Comparison of ENCODE assay signal across 24 mouse cellular contexts in the genomic region with DNA sequence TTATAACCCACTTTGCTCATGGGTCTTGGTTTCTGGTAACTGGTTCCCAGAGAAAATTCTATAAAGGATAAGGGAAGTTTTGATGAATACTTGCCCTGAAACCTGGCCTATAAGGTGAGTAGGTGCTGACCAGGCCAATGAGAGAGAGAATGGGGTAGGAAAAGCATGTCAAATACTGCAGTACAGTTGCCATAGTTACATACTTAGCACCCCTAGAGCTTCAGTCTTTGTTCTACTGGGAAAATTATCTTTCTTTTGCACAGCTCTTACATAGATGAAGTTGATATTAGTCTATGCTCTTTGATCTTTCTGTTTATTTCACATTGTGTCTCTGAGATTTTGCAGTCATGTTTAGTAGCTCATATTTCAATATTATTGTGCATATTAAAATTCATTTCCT.
"Had no signal": no experiment of that assay in that cellular context is flagged by ENCODE, and none has a peak within 500 bp of the region (broad histone marks: within the 10 kb centered on the region; RNA-seq: fewer than 3 reads in every experiment).

No protein-coding gene starts in this region.

- DNase-seq: gastrocnemius, postnatal 14 days; gastrocnemius, postnatal 36 days; heart, adult 11 months; heart, adult 2 months; heart, postnatal 14 days; heart, postnatal 36 days; kidney, adult 11 months; kidney, adult 2 months; kidney, adult 9 months; kidney, postnatal 14 days; kidney, postnatal 36 days; layer of hippocampus, adult 9-11 months; layer of hippocampus, postnatal 36 days; left cerebral cortex, postnatal 4 days had no signal

- H3K4me2 ChIP-seq: heart, embryonic 11.5 days; heart, embryonic 13.5 days; heart, embryonic 15.5 days; hindbrain, embryonic 13.5 days; kidney, embryonic 15.5 days; limb, embryonic 13.5 days; limb, embryonic 15.5 days had no signal

- H3K9me3 ChIP-seq: heart, embryonic 13.5 days; heart, embryonic 15.5 days; hindbrain, embryonic 13.5 days; kidney, embryonic 15.5 days; limb, embryonic 13.5 days; limb, embryonic 15.5 days had no signal

- H3K27ac ChIP-seq: heart, adult 2 months; heart, embryonic 13.5 days; heart, embryonic 15.5 days; hindbrain, embryonic 13.5 days; hindbrain, postnatal 0 days; kidney, embryonic 15.5 days; kidney, postnatal 0 days; limb, embryonic 13.5 days; limb, embryonic 15.5 days had no signal

- H3K4me1 ChIP-seq: heart, embryonic 13.5 days; heart, embryonic 15.5 days; kidney, embryonic 15.5 days; limb, embryonic 13.5 days; limb, embryonic 15.5 days had no signal

- H3K36me3 ChIP-seq: heart, embryonic 13.5 days; heart, embryonic 15.5 days; hindbrain, embryonic 13.5 days; kidney, embryonic 15.5 days; limb, embryonic 13.5 days; limb, embryonic 15.5 days had no signal

- H3K4me3 ChIP-seq: heart, adult 2 months; heart, embryonic 13.5 days; heart, embryonic 15.5 days; hindbrain, embryonic 13.5 days; kidney, embryonic 15.5 days; limb, embryonic 13.5 days; limb, embryonic 15.5 days had no signal

- H3K9ac ChIP-seq: heart, embryonic 13.5 days; heart, embryonic 15.5 days; hindbrain, embryonic 13.5 days; kidney, embryonic 15.5 days; limb, embryonic 13.5 days; limb, embryonic 15.5 days had no signal

- H3K27me3 ChIP-seq: heart, embryonic 13.5 days; heart, embryonic 15.5 days; hindbrain, embryonic 13.5 days; kidney, embryonic 15.5 days; limb, embryonic 13.5 days; limb, embryonic 15.5 days had no signal

- ATAC-seq: hindbrain, postnatal 0 days; intestine, embryonic 16.5 days had no signal
